Mouse (Mus musculus): ENCODE results near the gene Tex44.

The Tex44 gene

DNA sequence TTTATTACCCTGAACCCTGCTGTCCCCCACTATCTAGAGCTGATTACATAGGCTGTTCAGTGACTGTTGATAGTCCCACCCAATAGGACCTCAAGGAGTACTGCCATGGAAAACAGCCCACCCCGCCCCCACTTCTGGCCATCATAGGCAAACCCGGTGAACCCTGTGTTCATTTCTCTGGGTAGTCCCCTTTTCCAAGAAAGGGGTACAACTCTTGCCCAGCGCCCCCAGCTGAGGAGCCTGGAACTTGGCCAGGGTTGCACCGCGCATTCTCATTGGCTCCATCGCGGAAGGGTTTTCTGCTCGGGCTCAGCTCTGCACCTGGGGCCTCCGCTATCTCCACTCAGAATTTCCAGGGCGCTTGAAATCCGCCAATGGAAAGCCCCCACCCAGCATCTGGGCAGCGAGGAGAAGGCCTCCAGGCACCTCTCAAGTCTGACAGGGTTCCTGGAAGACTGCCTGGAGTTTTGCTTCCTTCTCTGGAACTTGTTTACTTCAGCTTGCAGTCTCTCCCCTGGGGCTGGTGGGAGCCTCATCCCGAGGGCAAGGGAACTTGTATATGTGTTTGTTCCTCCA lies 21.6 kb downstream of the Tex44 start:
- no peak for DNase-seq (ENCODE audit: low spot score)

DNA sequence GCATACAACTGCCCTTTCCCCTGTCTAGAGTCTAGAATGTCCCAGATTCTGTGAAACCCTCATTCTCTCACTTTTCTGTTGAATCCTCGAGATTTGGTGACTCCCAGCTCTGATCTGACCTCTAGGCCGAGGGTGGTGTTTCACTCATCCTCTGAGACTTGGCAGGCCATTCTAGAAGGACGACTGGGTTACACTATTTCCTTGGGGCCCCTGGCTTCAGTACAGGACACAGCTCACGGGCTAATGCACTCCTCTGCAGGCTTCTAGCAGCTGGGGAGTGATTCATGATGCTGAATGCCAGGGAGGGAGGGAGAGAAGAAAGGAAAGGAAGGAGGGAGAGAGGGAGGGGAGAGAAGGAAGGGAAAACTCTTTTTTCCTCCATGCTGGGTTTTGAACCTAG lies 22.1 kb downstream of the Tex44 start:
- DNase-seq (ENCODE audit: low spot score), result no peak

DNA sequence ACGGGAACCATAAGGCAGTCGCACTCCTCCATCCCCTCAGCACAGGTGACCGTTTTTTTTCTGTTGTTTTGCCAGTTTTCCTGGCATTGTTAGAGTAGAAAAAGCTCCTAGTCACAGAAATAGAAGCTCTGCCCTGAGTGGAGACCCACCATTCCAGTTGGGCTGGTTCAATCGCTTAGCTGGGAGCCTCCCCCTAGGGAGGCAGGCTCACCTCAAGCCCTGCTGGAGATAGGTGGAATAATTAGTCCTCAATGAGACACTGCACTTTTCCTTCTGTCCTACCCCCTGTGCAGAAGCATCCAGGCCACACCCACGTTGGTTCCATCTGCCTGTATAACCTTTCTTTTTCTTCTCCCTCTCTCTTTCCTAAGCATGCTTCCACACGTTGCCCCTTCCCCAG lies 23.8 kb downstream of the Tex44 start:
- no peak for DNase-seq (ENCODE audit: low spot score)

DNA sequence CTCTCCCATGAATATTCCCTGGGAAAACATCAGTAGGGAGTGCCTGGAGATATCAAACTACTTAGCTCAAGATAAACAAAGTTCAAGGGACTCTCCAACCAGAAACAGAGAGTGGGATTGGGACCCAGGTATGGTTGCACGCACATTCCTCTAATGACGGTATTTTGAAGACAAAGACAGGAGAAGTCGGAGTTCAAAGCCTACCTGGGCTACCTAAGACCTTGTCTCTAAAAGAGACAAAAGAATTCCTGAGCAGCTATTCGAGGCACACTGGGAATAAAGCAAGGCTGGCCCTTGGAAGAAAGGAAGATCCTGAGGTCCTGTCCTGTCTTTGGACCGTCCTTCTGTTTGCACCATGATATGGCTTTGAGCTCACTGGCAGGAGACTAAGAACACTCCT lies 26.6 kb downstream of the Tex44 start:
- no peak for DNase-seq (ENCODE audit: low spot score)

DNA sequence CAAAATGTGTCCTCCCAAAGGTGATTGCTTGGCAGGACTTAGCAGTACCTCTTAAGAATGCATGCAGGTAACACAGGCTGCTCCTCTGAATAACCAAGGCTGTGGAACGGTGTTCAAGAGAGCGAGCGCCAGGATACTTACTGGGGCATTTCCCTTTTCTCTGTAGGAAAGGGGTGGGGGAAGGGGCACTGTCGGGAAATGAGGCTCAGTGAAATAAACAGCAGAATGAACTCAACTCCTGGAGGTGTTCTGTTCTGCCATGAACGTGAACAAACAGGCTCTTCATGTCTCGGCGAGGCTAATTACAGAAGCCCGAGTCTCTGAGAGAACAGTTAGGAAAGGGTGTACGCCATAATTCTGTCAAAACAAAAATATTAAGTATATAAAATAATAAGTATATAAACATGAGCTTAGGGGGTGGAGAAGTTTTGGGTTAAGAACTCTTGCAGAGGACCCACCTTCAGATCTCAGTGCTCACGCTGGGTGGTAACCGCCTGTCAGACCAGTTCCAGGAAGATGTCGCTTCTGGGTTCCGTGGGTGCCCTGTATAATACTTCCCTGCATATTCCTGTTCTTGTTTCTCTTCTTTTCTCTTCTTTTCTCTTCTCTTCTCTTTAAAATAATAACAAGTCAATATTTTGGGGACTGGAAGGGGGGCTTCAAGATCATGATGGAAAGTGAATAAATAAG lies 30.9 kb downstream of the Tex44 start:
- no peak for DNase-seq (ENCODE audit: low spot score)

DNA sequence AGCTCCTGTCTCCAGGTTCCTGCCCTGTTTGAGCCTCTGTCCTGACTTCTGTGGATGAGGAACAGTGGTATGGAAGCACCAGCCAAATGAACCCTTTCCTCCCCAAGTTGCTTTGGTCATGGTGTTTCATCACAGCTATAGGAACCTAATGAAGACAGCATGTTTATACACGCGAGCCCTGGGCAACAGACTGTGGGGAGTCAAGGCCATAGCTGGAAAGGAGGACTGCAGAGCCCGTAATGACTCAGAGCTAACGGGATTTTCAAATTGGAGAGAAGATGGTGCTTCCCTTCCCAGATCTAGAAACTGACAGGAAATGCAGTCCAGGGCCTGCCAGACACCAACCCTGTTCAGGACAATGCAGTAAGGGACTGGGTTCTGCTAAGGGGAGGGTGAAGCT lies 33.2 kb downstream of the Tex44 start:
- DNase-seq (ENCODE audit: low spot score), result no peak

DNA sequence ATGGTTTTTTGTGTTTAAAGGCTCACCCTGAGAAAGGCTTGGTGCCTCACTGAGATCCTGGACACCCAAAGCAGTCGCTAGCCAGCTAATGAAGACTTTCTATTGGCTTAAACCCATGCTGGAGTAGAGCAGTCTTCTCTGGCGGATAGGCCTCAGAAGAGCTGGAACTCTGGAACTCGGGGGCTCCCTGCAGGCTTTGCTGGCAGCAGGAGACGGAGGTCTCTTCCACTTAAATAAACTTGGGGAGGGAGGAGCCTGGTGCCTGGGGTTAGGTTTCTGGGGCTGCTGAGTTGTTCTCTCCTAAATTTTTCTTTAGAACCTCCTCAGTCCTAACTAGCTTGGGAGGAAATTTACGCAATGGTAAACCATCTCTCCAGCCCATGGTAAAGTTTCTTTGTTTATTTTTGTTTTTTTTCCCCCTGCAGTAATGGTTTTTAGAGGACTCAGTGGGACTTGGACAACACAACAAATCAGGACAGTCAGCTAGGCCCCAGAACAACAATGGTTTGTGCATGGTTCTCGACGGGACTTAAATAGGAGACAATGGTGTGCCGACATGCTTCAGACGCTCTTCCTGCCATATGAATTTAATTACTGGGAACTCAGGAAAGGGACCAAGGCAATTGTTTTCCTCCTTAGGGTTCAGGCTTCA lies 38.2 kb downstream of the Tex44 start:
- no peak for DNase-seq (ENCODE audit: low spot score)

DNA sequence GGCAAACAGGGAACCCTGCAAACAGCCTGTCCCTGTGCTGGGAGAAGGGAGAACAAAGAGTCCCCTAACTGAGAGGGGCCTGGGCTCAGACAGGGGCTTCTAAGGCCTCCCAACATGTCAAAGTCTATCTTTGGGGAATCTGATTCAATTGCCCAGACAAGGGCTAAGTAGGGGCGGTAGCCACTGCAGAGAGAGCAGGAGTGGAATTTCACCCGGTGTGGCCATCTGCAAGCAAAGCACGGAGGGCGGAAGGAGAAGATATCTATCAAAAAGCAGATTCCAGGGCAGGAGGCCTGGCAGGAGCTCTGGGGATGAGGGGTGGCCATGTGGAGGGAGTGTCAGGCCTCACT lies 38.7 kb downstream of the Tex44 start:
- DNase-seq (ENCODE audit: low spot score), result no peak

DNA sequence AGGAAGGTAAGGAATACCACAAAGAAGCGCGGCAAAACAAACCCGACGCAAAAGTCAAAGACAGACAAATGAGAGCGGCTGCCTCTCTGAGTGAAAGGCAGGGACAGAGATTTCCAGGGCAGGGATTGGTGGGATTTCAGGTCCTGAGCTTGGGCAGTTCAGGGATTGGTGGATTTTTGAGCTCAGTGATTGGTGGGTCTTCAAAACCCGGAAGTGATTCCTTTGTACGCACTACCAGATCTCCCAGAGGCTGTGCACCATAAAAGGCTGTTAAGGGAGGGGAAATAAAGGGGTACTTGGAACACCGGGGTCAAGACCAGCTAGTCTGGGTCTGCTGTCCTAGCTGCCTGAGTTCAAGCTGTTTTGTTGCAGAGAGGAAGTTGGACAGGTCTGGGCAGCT lies 41.3 kb downstream of the Tex44 start:
- peak; percentile 88 for DNase-seq (ENCODE audit: low spot score)

DNA sequence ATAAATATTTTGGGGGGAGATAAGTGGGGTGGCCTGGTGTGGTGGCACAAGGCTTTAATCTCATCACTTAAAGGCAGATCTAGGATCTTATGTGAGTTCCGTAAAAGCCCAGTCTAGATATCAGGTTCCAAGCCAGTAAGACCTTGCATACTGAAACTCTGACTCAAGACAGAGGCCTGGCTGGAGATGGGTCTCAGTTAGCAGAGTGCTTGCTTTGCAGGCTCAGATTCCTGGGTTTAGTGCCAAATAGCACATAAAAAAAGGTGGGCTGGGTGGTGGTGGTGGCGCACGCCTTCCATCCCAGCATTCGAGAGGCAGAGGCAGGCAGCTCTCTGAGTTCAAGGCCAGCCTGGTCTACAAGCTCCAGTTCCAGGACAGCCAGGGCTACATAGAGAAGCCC lies 43.7 kb downstream of the Tex44 start:
- no peak for DNase-seq (ENCODE audit: low spot score)

DNA sequence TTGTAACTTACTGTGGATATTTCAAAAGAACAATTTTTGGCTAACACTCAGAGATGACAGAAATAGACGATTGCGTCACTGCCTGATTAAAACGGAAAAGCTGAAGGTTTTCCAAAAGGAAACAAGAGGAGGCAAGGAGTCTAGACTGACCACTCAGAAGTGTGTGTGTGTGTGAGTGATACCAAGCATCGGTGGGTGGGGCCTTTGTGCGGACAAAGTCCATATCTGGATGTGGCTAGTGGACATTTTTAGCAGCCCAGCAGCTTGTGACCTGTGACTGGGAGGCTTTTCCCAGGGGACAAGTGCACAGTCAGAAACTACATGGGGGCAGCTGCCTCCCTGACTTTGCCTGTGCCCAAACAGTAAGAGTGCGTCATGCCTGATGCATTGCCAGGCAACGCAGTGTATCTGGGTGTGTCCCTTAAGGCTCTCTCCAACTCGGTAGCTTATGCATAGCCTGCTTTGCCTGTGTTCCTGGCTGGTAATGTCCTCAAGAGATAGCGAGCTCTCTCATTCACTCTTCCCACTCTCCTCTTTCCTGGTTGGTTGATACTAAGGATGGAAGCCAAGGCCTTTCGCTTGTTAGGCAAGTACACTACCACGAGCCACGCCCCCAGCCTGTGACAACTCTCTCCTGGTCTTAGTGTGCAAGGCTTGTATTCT lies 44.5 kb downstream of the Tex44 start:
- peak; percentile 69 for DNase-seq (ENCODE audit: low spot score)

DNA sequence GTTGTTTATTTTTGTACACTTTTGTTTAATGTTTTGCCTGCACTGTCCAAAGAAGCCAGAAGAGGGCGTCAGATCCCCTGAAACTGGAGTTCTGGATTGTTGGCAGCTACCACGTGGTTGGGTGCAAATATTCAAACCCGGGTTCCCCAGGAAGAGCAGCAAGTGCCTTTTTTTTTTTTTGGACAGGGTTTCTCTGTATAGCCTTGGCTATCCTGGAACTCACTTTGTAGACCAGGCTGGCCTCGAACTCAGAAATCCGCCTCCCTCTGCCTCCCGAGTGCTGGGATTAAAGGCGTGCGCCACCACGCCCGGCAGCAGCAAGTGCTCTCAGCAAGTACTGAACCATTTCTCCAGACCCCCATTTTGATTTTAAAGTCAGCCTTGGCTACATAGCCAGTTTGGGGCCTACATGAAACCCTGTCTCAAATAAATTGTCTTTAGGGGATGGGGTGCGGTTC lies 45.4 kb downstream of the Tex44 start:
- peak; percentile 59 for DNase-seq (ENCODE audit: low spot score)

DNA sequence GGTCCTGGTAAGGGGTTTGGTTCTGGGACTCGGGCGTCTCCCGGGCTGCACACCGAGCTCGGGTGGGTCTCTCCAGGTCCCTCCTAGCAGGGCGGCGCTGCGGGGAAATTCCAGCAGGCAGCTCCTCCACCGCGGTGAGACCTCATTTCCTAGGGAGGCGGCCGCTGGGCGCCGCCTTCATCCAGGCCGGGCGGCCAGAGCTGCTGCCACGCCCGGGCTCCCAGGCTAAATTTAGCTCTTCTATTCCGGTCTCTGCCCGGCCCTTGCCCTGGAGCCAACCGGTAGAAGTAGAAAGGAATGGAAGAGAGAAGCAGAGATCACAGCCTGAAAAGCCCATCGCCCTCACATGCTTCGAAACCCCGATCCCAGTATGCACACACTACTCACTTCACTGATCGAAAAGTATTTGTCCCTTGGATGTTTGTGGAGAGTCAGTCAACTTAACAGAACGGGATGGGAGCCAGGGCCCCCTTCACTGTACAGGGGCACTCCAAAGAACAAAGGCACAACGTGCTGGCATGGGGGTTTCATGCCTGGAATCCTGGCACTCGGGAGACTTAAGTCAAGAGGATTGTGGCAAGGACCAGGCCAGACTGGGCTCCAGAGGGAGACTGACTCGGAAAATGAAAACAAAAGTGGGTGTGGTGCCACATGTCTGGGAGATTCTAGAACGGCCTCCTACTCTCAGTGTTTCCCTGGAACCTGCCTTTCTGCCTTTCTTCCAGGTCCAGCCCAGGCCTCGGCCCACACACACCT lies 46.2 kb downstream of the Tex44 start:
- peak; percentile 77 for DNase-seq (ENCODE audit: low spot score)

DNA sequence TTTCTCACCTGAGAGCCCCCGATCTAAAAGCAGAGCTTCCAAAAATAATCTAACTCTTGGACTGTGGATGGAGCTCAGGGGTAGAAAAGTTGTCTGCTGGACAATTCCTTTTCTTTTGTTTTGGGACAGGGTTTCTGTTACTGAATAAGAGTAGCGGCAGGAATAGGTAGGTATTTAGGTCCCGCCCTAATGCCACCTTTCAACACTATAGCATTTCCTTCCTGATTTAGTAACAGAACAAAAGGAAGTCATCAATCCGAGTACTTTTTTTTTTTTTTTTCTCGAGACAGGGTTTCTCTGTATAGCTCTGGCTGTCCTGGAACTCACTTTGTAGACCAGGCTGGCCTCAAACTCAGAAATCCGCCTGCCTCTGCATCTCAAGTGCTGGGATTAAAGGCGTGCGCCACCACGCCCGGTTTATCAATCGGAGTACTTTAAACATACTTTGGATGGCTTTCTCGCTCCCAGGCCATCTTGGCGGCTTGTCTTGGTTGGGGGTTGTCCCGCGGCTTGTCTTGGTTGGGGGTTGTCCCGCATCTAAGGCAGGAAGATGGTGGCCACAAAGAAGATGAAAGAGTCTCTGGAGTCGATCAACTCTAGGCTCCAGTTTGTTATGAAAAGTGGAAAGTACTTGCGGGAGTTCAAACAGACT lies 47.1 kb downstream of the Tex44 start:
- no peak for DNase-seq (ENCODE audit: low spot score)
